Mouse (Mus musculus): Measurements from ENCODE around the gene Adam8. TPM values are rescaled to one million over a fixed set of nuclear protein-coding genes. Genes with fewer than 3 reads are reported as not detected.
A peak's percentile ranks its signal among the peaks of the same experiment; 100 is the strongest.

Gene Adam8
- polyA plus RNA-seq, 1 experiment from 2014 or later: 2.6 TPM

GRCm38 (mm10) chr7:139974307-139974706 lies 18.1 kb downstream of the Adam8 start:
- 0 out of 2 replicates have a peak overlapping the region, but pooled peaks have one; percentile 23 for H3K9ac ChIP-seq (ENCODE audit: low read depth, low read length)
- H3K4me1 ChIP-seq (replicated peaks; ENCODE audit: control insufficient read depth, insufficient read depth, low read length): peaks cover 3% of the 10 kb centered on the region; the same call in 1 of the 2 replicates
- WGBS: 92% methylated on average over 10 of the region's 10 CpGs
- no peak for ATAC-seq (ENCODE audit: low FRiP score)
- H3K4me2 ChIP-seq (replicated peaks; ENCODE audit: low read depth, low read length): no peak overlapping the region
- H3K36me3 ChIP-seq (ENCODE audit: control insufficient read depth, insufficient read depth, low read length): no peaks in the 10 kb centered on the region
- no peaks in the 10 kb centered on the region for H3K27me3 ChIP-seq (ENCODE audit: control insufficient read depth, insufficient read depth, low read length)
- H3K27ac ChIP-seq (ENCODE audit: low read depth, low read length): no peak overlapping the region
- H3K9me3 ChIP-seq (ENCODE audit: control insufficient read depth, low read length): no peaks in the 10 kb centered on the region
- DNase-seq (ENCODE audit: low spot score): no peak
- H3K4me3 ChIP-seq (ENCODE audit: low read depth, low read length): no peak overlapping the region

GRCm38 (mm10) chr7:139972923-139973331 lies 19.4 kb downstream of the Adam8 start:
- Histone ChIP-seq H3K9me3 (ENCODE audit: control insufficient read depth, low read length) (no peaks in the 10 kb centered on the region), H3K4me1 (replicated peaks; ENCODE audit: control insufficient read depth, insufficient read depth, low read length) (no peaks in the 10 kb centered on the region; the same call in 1 of the 2 replicates), H3K27me3 (ENCODE audit: control insufficient read depth, insufficient read depth, low read length) (no peaks in the 10 kb centered on the region), H3K36me3 (ENCODE audit: control insufficient read depth, insufficient read depth, low read length) (no peaks in the 10 kb centered on the region), H3K27ac (ENCODE audit: low read depth, low read length) (no peak overlapping the region), H3K4me3 (ENCODE audit: low read depth, low read length) (no peak overlapping the region), H3K4me2 (replicated peaks; ENCODE audit: low read depth, low read length) (no peak overlapping the region), H3K9ac (ENCODE audit: low read depth, low read length) (no peak overlapping the region)
- DNase-seq (ENCODE audit: low spot score) (no peak), ATAC-seq (ENCODE audit: low FRiP score) (no peak)

- WGBS: 72% methylated on average over 6 of the region's 6 CpGs
- H3K27me3 ChIP-seq (ENCODE audit: control insufficient read depth, insufficient read depth, low read length): no peaks in the 10 kb centered on the region
- H3K4me1 ChIP-seq (replicated peaks; ENCODE audit: control insufficient read depth, insufficient read depth, low read length): no peaks in the 10 kb centered on the region
- no peak overlapping the region for H3K4me3 ChIP-seq (ENCODE audit: low read depth, low read length)
- H3K4me2 ChIP-seq (replicated peaks; ENCODE audit: low read depth, low read length): no peak overlapping the region
- H3K27ac ChIP-seq (ENCODE audit: low read depth, low read length): no peak overlapping the region
- H3K9ac ChIP-seq (ENCODE audit: low read depth, low read length): no peak overlapping the region
- ATAC-seq (ENCODE audit: low FRiP score): no peak
- H3K36me3 ChIP-seq (ENCODE audit: control insufficient read depth, insufficient read depth, low read length): no peaks in the 10 kb centered on the region
- no peak for DNase-seq (ENCODE audit: low spot score)
- H3K9me3 ChIP-seq (ENCODE audit: control insufficient read depth, low read length): no peaks in the 10 kb centered on the region
These were observed 20.9 kb downstream of the Adam8 start for GRCm38 (mm10) chr7:139971436-139971835.

- H3K4me3 ChIP-seq (ENCODE audit: low read depth, low read length): no peak overlapping the region
- DNase-seq (ENCODE audit: low spot score): no peak
- WGBS: 77% methylated on average over 5 of the region's 5 CpGs
- no peaks in the 10 kb centered on the region for H3K27me3 ChIP-seq (ENCODE audit: control insufficient read depth, insufficient read depth, low read length)
- H3K4me2 ChIP-seq (replicated peaks; ENCODE audit: low read depth, low read length): no peak overlapping the region
- no peaks in the 10 kb centered on the region for H3K9me3 ChIP-seq (ENCODE audit: control insufficient read depth, low read length)
- no peaks in the 10 kb centered on the region for H3K4me1 ChIP-seq (replicated peaks; ENCODE audit: control insufficient read depth, insufficient read depth, low read length)
- ATAC-seq (ENCODE audit: low FRiP score): no peak
- H3K9ac ChIP-seq (ENCODE audit: low read depth, low read length): no peak overlapping the region
- no peak overlapping the region for H3K27ac ChIP-seq (ENCODE audit: low read depth, low read length)
- H3K36me3 ChIP-seq (ENCODE audit: control insufficient read depth, insufficient read depth, low read length): no peaks in the 10 kb centered on the region
These were observed 21.4 kb downstream of the Adam8 start for GRCm38 (mm10) chr7:139970979-139971378.

- DNase-seq (ENCODE audit: low spot score) (no peak), ATAC-seq (ENCODE audit: low FRiP score) (no peak)
- Histone ChIP-seq H3K4me1 (replicated peaks; ENCODE audit: control insufficient read depth, insufficient read depth, low read length) (no peaks in the 10 kb centered on the region), H3K9ac (ENCODE audit: low read depth, low read length) (no peak overlapping the region), H3K36me3 (ENCODE audit: control insufficient read depth, insufficient read depth, low read length) (no peaks in the 10 kb centered on the region), H3K4me3 (ENCODE audit: low read depth, low read length) (no peak overlapping the region), H3K27me3 (ENCODE audit: control insufficient read depth, insufficient read depth, low read length) (no peaks in the 10 kb centered on the region), H3K9me3 (ENCODE audit: control insufficient read depth, low read length) (no peaks in the 10 kb centered on the region), H3K27ac (ENCODE audit: low read depth, low read length) (no peak overlapping the region), H3K4me2 (replicated peaks; ENCODE audit: low read depth, low read length) (no peak overlapping the region)
- WGBS: 80% methylated on average over 10 of the region's 10 CpGs
These were observed 22.0 kb downstream of the Adam8 start for GRCm38 (mm10) chr7:139970216-139970919.

- Histone ChIP-seq H3K9me3 (ENCODE audit: control insufficient read depth, low read length) (no peaks in the 10 kb centered on the region), H3K9ac (ENCODE audit: low read depth, low read length) (no peak overlapping the region), H3K27me3 (ENCODE audit: control insufficient read depth, insufficient read depth, low read length) (no peaks in the 10 kb centered on the region), H3K4me3 (ENCODE audit: low read depth, low read length) (no peak overlapping the region), H3K4me1 (replicated peaks; ENCODE audit: control insufficient read depth, insufficient read depth, low read length) (no peaks in the 10 kb centered on the region), H3K4me2 (replicated peaks; ENCODE audit: low read depth, low read length) (no peak overlapping the region), H3K36me3 (ENCODE audit: control insufficient read depth, insufficient read depth, low read length) (no peaks in the 10 kb centered on the region), H3K27ac (ENCODE audit: low read depth, low read length) (no peak overlapping the region)
- DNase-seq (ENCODE audit: low spot score) (peak; percentile 89), ATAC-seq (ENCODE audit: low FRiP score) (peak; percentile 33; the same call in 1 of the 2 replicates)
- 35% methylated on average over 10 of the region's 10 CpGs for WGBS
These were observed 22.8 kb downstream of the Adam8 start for GRCm38 (mm10) chr7:139969348-139970130.

GRCm38 (mm10) chr7:139968428-139968827 lies 23.9 kb downstream of the Adam8 start:
- DNase-seq (ENCODE audit: low spot score) (no peak), ATAC-seq (ENCODE audit: low FRiP score) (no peak)
- H3K36me3 ChIP-seq (ENCODE audit: control insufficient read depth, insufficient read depth, low read length): no peaks in the 10 kb centered on the region
- no peak overlapping the region for H3K4me2 ChIP-seq (replicated peaks; ENCODE audit: low read depth, low read length)
- H3K4me3 ChIP-seq (ENCODE audit: low read depth, low read length): no peak overlapping the region
- H3K9ac ChIP-seq (ENCODE audit: low read depth, low read length): no peak overlapping the region
- no peaks in the 10 kb centered on the region for H3K27me3 ChIP-seq (ENCODE audit: control insufficient read depth, insufficient read depth, low read length)
- no peaks in the 10 kb centered on the region for H3K4me1 ChIP-seq (replicated peaks; ENCODE audit: control insufficient read depth, insufficient read depth, low read length)
- no peak overlapping the region for H3K27ac ChIP-seq (ENCODE audit: low read depth, low read length)
- no peaks in the 10 kb centered on the region for H3K9me3 ChIP-seq (ENCODE audit: control insufficient read depth, low read length)
- 49% methylated on average over 5 of the region's 5 CpGs for WGBS

GRCm38 (mm10) chr7:139967175-139967574 lies 25.2 kb downstream of the Adam8 start:
- ATAC-seq (ENCODE audit: low FRiP score): no peak
- H3K9ac ChIP-seq (ENCODE audit: low read depth, low read length): no peak overlapping the region
- H3K4me3 ChIP-seq (ENCODE audit: low read depth, low read length): no peak overlapping the region
- DNase-seq (ENCODE audit: low spot score): no peak
- no peaks in the 10 kb centered on the region for H3K27me3 ChIP-seq (ENCODE audit: control insufficient read depth, insufficient read depth, low read length)
- no peaks in the 10 kb centered on the region for H3K36me3 ChIP-seq (ENCODE audit: control insufficient read depth, insufficient read depth, low read length)
- no peaks in the 10 kb centered on the region for H3K9me3 ChIP-seq (ENCODE audit: control insufficient read depth, low read length)
- no peak overlapping the region for H3K27ac ChIP-seq (ENCODE audit: low read depth, low read length)
- no peaks in the 10 kb centered on the region for H3K4me1 ChIP-seq (replicated peaks; ENCODE audit: control insufficient read depth, insufficient read depth, low read length)
- no peak overlapping the region for H3K4me2 ChIP-seq (replicated peaks; ENCODE audit: low read depth, low read length)
- WGBS: 15% methylated on average over 4 of the region's 4 CpGs

- Histone ChIP-seq H3K27ac (ENCODE audit: low read depth, low read length) (no peak overlapping the region), H3K9me3 (ENCODE audit: control insufficient read depth, low read length) (no peaks in the 10 kb centered on the region), H3K4me1 (replicated peaks; ENCODE audit: control insufficient read depth, insufficient read depth, low read length) (no peaks in the 10 kb centered on the region), H3K4me3 (ENCODE audit: low read depth, low read length) (no peak overlapping the region), H3K27me3 (ENCODE audit: control insufficient read depth, insufficient read depth, low read length) (no peaks in the 10 kb centered on the region), H3K4me2 (replicated peaks; ENCODE audit: low read depth, low read length) (no peak overlapping the region), H3K9ac (ENCODE audit: low read depth, low read length) (no peak overlapping the region), H3K36me3 (ENCODE audit: control insufficient read depth, insufficient read depth, low read length) (no peaks in the 10 kb centered on the region)
- ATAC-seq (ENCODE audit: low FRiP score) (no peak), DNase-seq (ENCODE audit: low spot score) (no peak)
- 62% methylated on average over 4 of the region's 4 CpGs for WGBS
These were observed 28.5 kb downstream of the Adam8 start for GRCm38 (mm10) chr7:139963814-139964213.
